Mouse (Mus musculus): ENCODE results near the gene Ggcx.

Ggcx gene

GRCm38 (mm10) chr6:72388266-72388665, 25.8 kb upstream of the Ggcx start:
- no peak for DNase-seq

- no peak for DNase-seq
Measured at GRCm38 (mm10) chr6:72388791-72389329, 25.2 kb upstream of the Ggcx start.

GRCm38 (mm10) chr6:72389471-72389940, 24.6 kb upstream of the Ggcx start:
- DNase-seq: peak; percentile 52 to 68

- peak; percentile 88 to 92 for DNase-seq
Measured at GRCm38 (mm10) chr6:72389941-72390771, 24.0 kb upstream of the Ggcx start, which contains the start of gene Vamp8. TSS of gene Vamp8 (minus strand) at chr6:72390703.

- DNase-seq: peak; percentile 88 to 93
Measured at GRCm38 (mm10) chr6:72390795-72391521, 23.1 kb upstream of the Ggcx start.

GRCm38 (mm10) chr6:72392341-72392740, 21.8 kb upstream of the Ggcx start:
- DNase-seq: no peak

- no peak for DNase-seq
Measured at GRCm38 (mm10) chr6:72396837-72397251, 17.3 kb upstream of the Ggcx start.

GRCm38 (mm10) chr6:72399967-72400366, 14.1 kb upstream of the Ggcx start:
- no peak for DNase-seq

GRCm38 (mm10) chr6:72401875-72402274, 12.2 kb upstream of the Ggcx start:
- DNase-seq: peak; percentile 87 to 89

GRCm38 (mm10) chr6:72405356-72405755, 8.8 kb upstream of the Ggcx start:
- no peak for DNase-seq

GRCm38 (mm10) chr6:72407119-72407518, 7.0 kb upstream of the Ggcx start:
- DNase-seq: peak; percentile 93

- peak; percentile 77 to 83 for DNase-seq
Measured at GRCm38 (mm10) chr6:72409567-72409966, 4.5 kb upstream of the Ggcx start.

- DNase-seq: no peak
Measured at GRCm38 (mm10) chr6:72410003-72410402, 4.1 kb upstream of the Ggcx start.

- no peak for DNase-seq
Measured at GRCm38 (mm10) chr6:72410518-72410917, 3.6 kb upstream of the Ggcx start.

GRCm38 (mm10) chr6:72415181-72415580, 1.1 kb downstream of the Ggcx start:
- DNase-seq: no peak

- DNase-seq: no peak
Measured at GRCm38 (mm10) chr6:72415964-72416772, 2.1 kb downstream of the Ggcx start.

GRCm38 (mm10) chr6:72418279-72418678, 4.2 kb downstream of the Ggcx start:
- DNase-seq: no peak

- DNase-seq: no peak
Measured at GRCm38 (mm10) chr6:72419806-72420205, 5.7 kb downstream of the Ggcx start.

GRCm38 (mm10) chr6:72420901-72421300, 6.8 kb downstream of the Ggcx start:
- DNase-seq: no peak

- no peak for DNase-seq
Measured at GRCm38 (mm10) chr6:72425646-72426045, 11.5 kb downstream of the Ggcx start.

GRCm38 (mm10) chr6:72428036-72428435, 13.9 kb downstream of the Ggcx start:
- DNase-seq: peak; percentile 90

GRCm38 (mm10) chr6:72429061-72429842, 15.1 kb downstream of the Ggcx start:
- no peak for DNase-seq
